Mouse (Mus musculus): ENCODE data around the gene Csdc2.

- TF ChIP-seq USF1 (IDR thresholded peaks at IDR 0.05; ENCODE audit: low read depth) (no peak), POLR2A (IDR thresholded peaks at IDR 0.05; ENCODE audit: insufficient read length, low read depth) (no peak)
These were observed 19.9 kb downstream of the Csdc2 start for GRCm38 (mm10) chr15:81956457-81956856.
